9 mouse cellular contexts compared by ENCODE assay signal in the genomic region with DNA sequence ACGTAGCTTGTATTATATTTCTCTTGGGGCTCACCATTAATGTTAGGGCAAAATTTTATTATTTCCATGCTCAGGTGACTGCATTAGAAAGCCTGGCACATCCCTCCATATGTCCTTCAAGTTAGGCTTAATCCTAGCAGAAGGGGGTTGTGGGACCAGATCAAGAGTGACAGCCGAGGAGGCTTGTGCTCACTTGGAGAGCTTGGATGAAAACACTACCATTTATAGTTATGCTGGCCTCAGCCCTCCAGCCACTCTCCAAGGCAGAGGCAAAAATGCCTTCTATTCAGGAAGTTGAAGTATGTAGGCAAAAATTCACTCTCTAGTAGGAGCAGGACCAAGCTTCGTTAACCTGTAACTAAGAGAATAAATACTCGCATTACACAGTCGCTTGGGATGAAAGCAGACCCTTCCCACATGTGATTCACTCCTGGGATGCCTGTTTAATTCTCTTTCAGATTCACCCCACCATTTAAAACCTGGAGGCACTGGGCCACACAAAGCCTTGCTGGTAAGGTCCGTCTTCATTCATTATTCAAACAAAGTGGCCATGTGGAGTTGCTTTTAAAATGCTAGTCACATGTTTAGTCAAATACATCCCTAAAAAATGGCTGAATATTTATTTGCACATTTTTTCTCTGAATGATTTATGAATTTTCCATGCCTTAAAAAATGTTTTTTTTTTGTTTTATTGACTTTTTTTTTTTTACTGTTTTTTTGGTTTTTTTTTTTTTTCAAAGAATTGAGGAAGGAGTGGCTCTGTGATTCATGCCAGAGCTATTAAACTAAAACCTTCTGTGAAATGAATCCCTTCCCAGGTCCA. TPM values are rescaled to one million over a fixed set of nuclear protein-coding genes. Genes with fewer than 3 reads are reported as not detected.
DNase-seq lines count a peak whose midpoint lies in the region; ATAC-seq and TF ChIP-seq lines count a peak whose summit lies in the region.
"Had no signal": no experiment of that assay in that cellular context is flagged by ENCODE, and none has a peak within 500 bp of the region (broad histone marks: within the 10 kb centered on the region; RNA-seq: fewer than 3 reads in every experiment).

No protein-coding gene starts in this region.

- no peak for TF ChIP-seq EP300 in stomach, postnatal 0 days (optimal IDR thresholded peaks at IDR 0.05)

- no peak overlapping the region for H3K4me2 ChIP-seq in heart, embryonic 13.5 days
- H3K4me2 ChIP-seq in heart, embryonic 11.5 days = no peak overlapping the region
- no peak overlapping the region for H3K4me2 ChIP-seq in midbrain, embryonic 11.5 days
- no peak overlapping the region for H3K4me2 ChIP-seq in midbrain, embryonic 16.5 days (ENCODE audit: low read length)
- no peak overlapping the region for H3K4me2 ChIP-seq in forebrain, embryonic 16.5 days (ENCODE audit: low read length)
- H3K4me2 ChIP-seq in stomach, postnatal 0 days (replicated peaks; ENCODE audit: low read depth) = no peak overlapping the region
- H3K4me2 ChIP-seq: limb, embryonic 13.5 days had no signal

- H3K9ac ChIP-seq in heart, embryonic 13.5 days = no peak overlapping the region
- no peak overlapping the region for H3K9ac ChIP-seq in heart, embryonic 11.5 days (ENCODE audit: low read depth, low read length)
- no peak overlapping the region for H3K9ac ChIP-seq in midbrain, embryonic 11.5 days (ENCODE audit: low read length)
- no peak overlapping the region for H3K9ac ChIP-seq in midbrain, embryonic 16.5 days (ENCODE audit: low read depth, low read length)
- no peak overlapping the region for H3K9ac ChIP-seq in forebrain, embryonic 16.5 days (replicated peaks; ENCODE audit: low read depth, low read length)
- no peak overlapping the region for H3K9ac ChIP-seq in stomach, postnatal 0 days (ENCODE audit: low read length)
- H3K9ac ChIP-seq: limb, embryonic 13.5 days had no signal

- DNase-seq in midbrain, embryonic 11.5 days (ENCODE audit: low spot score, missing footprints) = peak; percentile 90
- no peak for DNase-seq in stomach, postnatal 0 days (ENCODE audit: low spot score)
- no peak for DNase-seq in frontal cortex, postnatal 36 days (ENCODE audit: low spot score in 2 of 2)

- H3K4me1 ChIP-seq in heart, embryonic 13.5 days = peaks cover 38% of the 10 kb centered on the region
- H3K4me1 ChIP-seq in heart, embryonic 11.5 days (ENCODE audit: control insufficient read depth, insufficient read depth, low read length) = peaks cover 10% of the 10 kb centered on the region
- peaks cover 9% of the 10 kb centered on the region for H3K4me1 ChIP-seq in midbrain, embryonic 11.5 days (ENCODE audit: control insufficient read depth, insufficient read depth, low read length)
- peaks cover 4% of the 10 kb centered on the region; the same call in 1 of the 2 replicates for H3K4me1 ChIP-seq in midbrain, embryonic 16.5 days (ENCODE audit: control insufficient read depth, insufficient read depth, low read length)
- H3K4me1 ChIP-seq in forebrain, embryonic 16.5 days (replicated peaks; ENCODE audit: control insufficient read depth, insufficient read depth, low read length) = peaks cover 5% of the 10 kb centered on the region
- H3K4me1 ChIP-seq in stomach, postnatal 0 days (replicated peaks; ENCODE audit: control insufficient read depth, insufficient read depth) = 0 out of 2 replicates have a peak, but pooled peaks cover 3% of the 10 kb centered on the region

- H3K27ac ChIP-seq in heart, embryonic 13.5 days (replicated peaks) = peak overlapping the region; percentile 29
- no peak overlapping the region for H3K27ac ChIP-seq in heart, embryonic 11.5 days (ENCODE audit: low read depth, low read length)
- no peak overlapping the region for H3K27ac ChIP-seq in midbrain, embryonic 11.5 days (ENCODE audit: low read depth, low read length)
- no peak overlapping the region for H3K27ac ChIP-seq in midbrain, embryonic 16.5 days (ENCODE audit: low read length)
- H3K27ac ChIP-seq in forebrain, embryonic 16.5 days (ENCODE audit: low read length) = no peak overlapping the region
- H3K27ac ChIP-seq in stomach, postnatal 0 days (replicated peaks) = peak overlapping the region; percentile 78
- H3K27ac ChIP-seq: limb, embryonic 13.5 days had no signal

- no peaks in the 10 kb centered on the region for H3K36me3 ChIP-seq in heart, embryonic 13.5 days
- H3K36me3 ChIP-seq in heart, embryonic 11.5 days (ENCODE audit: control insufficient read depth, insufficient read depth, low read length) = no peaks in the 10 kb centered on the region
- no peaks in the 10 kb centered on the region for H3K36me3 ChIP-seq in midbrain, embryonic 11.5 days (ENCODE audit: control insufficient read depth, insufficient read depth, low read length)
- H3K36me3 ChIP-seq in midbrain, embryonic 16.5 days (ENCODE audit: control insufficient read depth, insufficient read depth, low read length) = no peaks in the 10 kb centered on the region
- H3K36me3 ChIP-seq in forebrain, embryonic 16.5 days (ENCODE audit: control insufficient read depth, insufficient read depth) = no peaks in the 10 kb centered on the region
- H3K36me3 ChIP-seq in stomach, postnatal 0 days (ENCODE audit: control insufficient read depth, insufficient read depth, low read length) = no peaks in the 10 kb centered on the region
- H3K36me3 ChIP-seq: limb, embryonic 13.5 days had no signal

- no peak for TF ChIP-seq CTCF in stomach, postnatal 0 days (IDR thresholded peaks at IDR 0.05; ENCODE audit: low read depth)

- no peak for ATAC-seq in heart, embryonic 13.5 days (ENCODE audit: extremely low read depth, insufficient number of reproducible peaks, low FRiP score, low TSS enrichment)
- no peak for ATAC-seq in heart, embryonic 11.5 days (replicated peaks; ENCODE audit: insufficient number of reproducible peaks, low FRiP score, low TSS enrichment)
- ATAC-seq in midbrain, embryonic 11.5 days (ENCODE audit: low FRiP score) = peak; percentile 64
- no peak for ATAC-seq in midbrain, embryonic 16.5 days
- ATAC-seq in forebrain, embryonic 16.5 days = 0 out of 2 replicates have a peak, but pooled peaks have one; percentile 24
- no peak for ATAC-seq in stomach, postnatal 0 days (ENCODE audit: low FRiP score, low TSS enrichment)
- no peak for ATAC-seq in erythroid progenitor cell, adult 5-6 weeks (replicated peaks; ENCODE audit: low FRiP score, poor library complexity, severe bottlenecking)

- 59% methylated on average over 6 of the region's 6 CpGs for WGBS in heart, embryonic 13.5 days
- WGBS in heart, embryonic 11.5 days (ENCODE audit: insufficient replicate concordance) = 67% methylated on average over 6 of the region's 6 CpGs
- WGBS in midbrain, embryonic 11.5 days = 34% methylated on average over 6 of the region's 6 CpGs
- WGBS in midbrain, embryonic 16.5 days = 22% methylated on average over 6 of the region's 6 CpGs
- WGBS in forebrain, embryonic 16.5 days = 19% methylated on average over 6 of the region's 6 CpGs
- WGBS in stomach, postnatal 0 days = 38% methylated on average over 6 of the region's 6 CpGs

- H3K27me3 ChIP-seq in heart, embryonic 13.5 days (replicated peaks) = no peaks in the 10 kb centered on the region
- H3K27me3 ChIP-seq in heart, embryonic 11.5 days (ENCODE audit: control insufficient read depth, insufficient read depth, low read length) = no peaks in the 10 kb centered on the region
- no peaks in the 10 kb centered on the region for H3K27me3 ChIP-seq in midbrain, embryonic 11.5 days (ENCODE audit: control insufficient read depth, insufficient read depth, low read length)
- H3K27me3 ChIP-seq in midbrain, embryonic 16.5 days (ENCODE audit: control insufficient read depth, insufficient read depth, low read depth, low read length) = no peaks in the 10 kb centered on the region
- no peaks in the 10 kb centered on the region for H3K27me3 ChIP-seq in forebrain, embryonic 16.5 days (replicated peaks; ENCODE audit: control insufficient read depth, insufficient read depth, low read length)
- no peaks in the 10 kb centered on the region for H3K27me3 ChIP-seq in stomach, postnatal 0 days (ENCODE audit: control insufficient read depth, insufficient read depth, low read length)
- H3K27me3 ChIP-seq: limb, embryonic 13.5 days had no signal

- H3K9me3 ChIP-seq in heart, embryonic 13.5 days = no peaks in the 10 kb centered on the region
- H3K9me3 ChIP-seq in heart, embryonic 11.5 days (replicated peaks; ENCODE audit: control insufficient read depth, low read length) = no peaks in the 10 kb centered on the region
- no peaks in the 10 kb centered on the region for H3K9me3 ChIP-seq in midbrain, embryonic 11.5 days (ENCODE audit: control insufficient read depth, low read length)
- no peaks in the 10 kb centered on the region for H3K9me3 ChIP-seq in midbrain, embryonic 16.5 days (replicated peaks; ENCODE audit: control insufficient read depth, low read length, poor library complexity, severe bottlenecking)
- no peaks in the 10 kb centered on the region for H3K9me3 ChIP-seq in forebrain, embryonic 16.5 days (ENCODE audit: control insufficient read depth, low read length)
- H3K9me3 ChIP-seq in stomach, postnatal 0 days (ENCODE audit: control insufficient read depth, low read length) = no peaks in the 10 kb centered on the region
- H3K9me3 ChIP-seq: limb, embryonic 13.5 days had no signal

- no peak overlapping the region for H3K4me3 ChIP-seq in heart, embryonic 13.5 days
- no peak overlapping the region for H3K4me3 ChIP-seq in heart, embryonic 11.5 days (ENCODE audit: low read depth, low read length)
- no peak overlapping the region for H3K4me3 ChIP-seq in midbrain, embryonic 11.5 days (ENCODE audit: low read depth, low read length)
- no peak overlapping the region for H3K4me3 ChIP-seq in midbrain, embryonic 16.5 days (ENCODE audit: low read depth, low read length)
- H3K4me3 ChIP-seq in forebrain, embryonic 16.5 days (replicated peaks; ENCODE audit: low read length) = no peak overlapping the region
- H3K4me3 ChIP-seq in stomach, postnatal 0 days (ENCODE audit: low read depth, low read length) = no peak overlapping the region
- H3K4me3 ChIP-seq: limb, embryonic 13.5 days had no signal

RNA-seq across cellular contexts. Expression of a gene that starts 47.4 kb away (rescaled TPM):
- polyA plus RNA-seq in heart, embryonic 13.5 days (2015; fragmentation: Nextera tagmentation; extraction: Ambion mirVana) = 51.7 and 57.4 TPM in 2 replicates
- 64.0 and 72.1 TPM in 2 replicates for polyA plus RNA-seq in heart, embryonic 11.5 days (2014; fragmentation: Nextera tagmentation; extraction: Ambion mirVana)
- polyA plus RNA-seq in midbrain, embryonic 11.5 days (2014; fragmentation: Nextera tagmentation; extraction: Ambion mirVana) = 40.8 and 48.2 TPM in 2 replicates
- 34.5 and 43.1 TPM in 2 replicates for polyA plus RNA-seq in midbrain, embryonic 16.5 days (2015; fragmentation: Nextera tagmentation; extraction: Ambion mirVana)
- polyA plus RNA-seq in forebrain, embryonic 16.5 days (2015; fragmentation: Nextera tagmentation; extraction: Ambion mirVana) = 29.1 and 32.2 TPM in 2 replicates
- polyA plus RNA-seq in stomach, postnatal 0 days (2015; fragmentation: Nextera tagmentation; extraction: Ambion mirVana) = 164 and 166 TPM in 2 replicates
- 12.3 and 30.2 TPM in 2 replicates for total RNA-seq in erythroid progenitor cell, adult 5-6 weeks (2015; ENCODE audit: low replicate concordance)
- total RNA-seq in erythroid progenitor cell, adult 5-6 weeks (2017; ENCODE audit: low replicate concordance) = 4.9 and 8.2 TPM in 2 replicates

Comparison
In these comparisons a context has a peak if more than half of its experiments do, and no peak if none do; other contexts are left out.
1. ATAC-seq: peak in midbrain, embryonic 11.5 days (single experiment) and forebrain, embryonic 16.5 days (single experiment); none in heart, embryonic 13.5 days (single experiment), heart, embryonic 11.5 days (single experiment), midbrain, embryonic 16.5 days (single experiment), stomach, postnatal 0 days (single experiment) and erythroid progenitor cell, adult 5-6 weeks (single experiment).
2. H3K27ac ChIP-seq: peak in heart, embryonic 13.5 days (single experiment) and stomach, postnatal 0 days (single experiment); none in heart, embryonic 11.5 days (single experiment), midbrain, embryonic 11.5 days (single experiment), midbrain, embryonic 16.5 days (single experiment) and forebrain, embryonic 16.5 days (single experiment).